Mouse (Mus musculus) heart, embryonic 15.5 days (tissue): ENCODE data around the gene Kiss1. TPM values are rescaled to one million over a fixed set of nuclear protein-coding genes. Genes with fewer than 3 reads are reported as not detected.

Source experiments
- ATAC-seq: fragments of 200-750 bp; cut with Nextera tagmentation; replicated peaks from 2 replicates; pipeline ENCODE4 v1.8.0; 2017; ENCODE audit warnings: low read depth, moderate TSS enrichment; ENCODE audit not compliant: insufficient number of reproducible peaks, insufficient read depth, low FRiP score
- H3K27ac ChIP-seq: fragments of 300-500 bp; sonication (generic); 2 replicates; pipeline ENCODE4 v1.5.1; 2015; ENCODE audit warnings: mild to moderate bottlenecking, inconsistent platforms
- H3K27me3 ChIP-seq: fragments of 300-500 bp; sonication (generic); 2 replicates; pipeline ENCODE4 v1.6.1; 2015; ENCODE audit warnings: inconsistent platforms
- H3K36me3 ChIP-seq: fragments of 300-500 bp; sonication (generic); 2 replicates; pipeline ENCODE4 v1.6.1; 2015; ENCODE audit warnings: mild to moderate bottlenecking, inconsistent platforms
- H3K4me1 ChIP-seq: fragments of 300-500 bp; sonication (generic); replicated peaks from 2 replicates; pipeline ENCODE4 v1.6.1; 2015; ENCODE audit warnings: inconsistent platforms
- H3K4me2 ChIP-seq: fragments of 300-500 bp; sonication (generic); 2 replicates; pipeline ENCODE4 v1.6.1; 2015; ENCODE audit warnings: inconsistent platforms, mild to moderate bottlenecking, moderate library complexity
- H3K4me3 ChIP-seq: fragments of 300-500 bp; sonication (generic); 2 replicates; pipeline ENCODE4 v1.5.1; 2015; ENCODE audit warnings: mild to moderate bottlenecking, inconsistent platforms
- H3K9ac ChIP-seq: fragments of 300-500 bp; sonication (generic); 2 replicates; pipeline ENCODE4 v1.6.1; 2015; ENCODE audit warnings: mild to moderate bottlenecking, inconsistent platforms
- H3K9me3 ChIP-seq: fragments of 300-500 bp; sonication (generic); replicated peaks from 2 replicates; pipeline ENCODE4 v1.6.1; 2016; ENCODE audit warnings: inconsistent platforms
- WGBS: fragments of 180-500 bp; shearing (Covaris S2); methylation state at CpG from one replicate; pipeline ENCODE4 v1.1.7; 2015; ENCODE audit warnings: mixed read lengths; 5-methylcytosine and 5-hydroxymethylcytosine counted together
- polyA plus RNA-seq: library from polyadenylated mRNA; unstranded; fragments of >200 nt; fragmentation: Nextera tagmentation; extraction: Ambion mirVana; gene quantifications from 2 replicates; pipeline ENCODE4 v1.2.1, GENCODE M21; 2015

Gene Kiss1
- polyA plus RNA-seq, 1 experiment from 2014 or later: not detected

- no peaks in the 10 kb centered on the region for H3K27me3 ChIP-seq
- no peak overlapping the region for H3K4me3 ChIP-seq
- ATAC-seq: no peak
- no peaks in the 10 kb centered on the region for H3K36me3 ChIP-seq
- no peak overlapping the region for H3K9ac ChIP-seq
- H3K9me3 ChIP-seq: no peaks in the 10 kb centered on the region
- no peak overlapping the region for H3K27ac ChIP-seq
- WGBS: 84% methylated on average over 5 of the region's 5 CpGs
- H3K4me1 ChIP-seq: peaks cover 20% of the 10 kb centered on the region
- no peak overlapping the region for H3K4me2 ChIP-seq
Measured at GRCm38 (mm10) chr1:133377547-133377946, 55.9 kb downstream of the Kiss1 start.

Other genes starting within 250 kb of the Kiss1 start
- gene Ppp1r15b, start 190.7 kb upstream of the Kiss1 start, polyA plus RNA-seq: 20.2 and 24.3 TPM in 2 replicates
- 12.2 and 13.8 TPM in 2 replicates for gene Plekha6, start 157.7 kb upstream of the Kiss1 start, polyA plus RNA-seq
- gene Golt1a, start 12.1 kb upstream of the Kiss1 start, polyA plus RNA-seq: 0.42 TPM in 1 of 2 replicates, not detected in the other
- 0.30 and 2.2 TPM in 2 replicates for gene Ren1, start 28.6 kb downstream of the Kiss1 start, polyA plus RNA-seq
- 1.3 and 1.5 TPM in 2 replicates for gene Etnk2, start 41.7 kb downstream of the Kiss1 start, polyA plus RNA-seq
- gene Sox13, start 102.5 kb downstream of the Kiss1 start, polyA plus RNA-seq: 4.5 and 6.2 TPM in 2 replicates